Mouse (Mus musculus) liver, embryonic 11.5 days (tissue): ENCODE measurements around the gene Prex1. TPM values are rescaled to one million over a fixed set of nuclear protein-coding genes. Genes with fewer than 3 reads are reported as not detected.

Experiments used
- ATAC-seq: fragments of 200-750 bp; cut with Nextera tagmentation; replicated peaks from 2 replicates; pipeline ENCODE4 v1.8.0; 2017; ENCODE audit warnings: moderate number of reproducible peaks, mild to moderate bottlenecking, moderate TSS enrichment, moderate library complexity; ENCODE audit not compliant: low FRiP score
- DNase-seq: peaks from one replicate; pipeline ENCODE4 v3.0.0-alpha.2; 2017; ENCODE audit warnings: low spot score
- H3K27ac ChIP-seq: fragments of 300-500 bp; sonication (generic); 2 replicates; pipeline ENCODE4 v1.5.1; 2014; ENCODE audit warnings: mild to moderate bottlenecking, low read depth, low read length, control low read depth
- H3K27me3 ChIP-seq: fragments of 300-500 bp; sonication (generic); replicated peaks from 2 replicates; pipeline ENCODE4 v1.6.1; 2014; ENCODE audit warnings: low read length, mixed read lengths; ENCODE audit not compliant: control insufficient read depth, insufficient read depth
- H3K36me3 ChIP-seq: fragments of 300-500 bp; sonication (generic); 2 replicates; pipeline ENCODE4 v1.6.1; 2014; ENCODE audit warnings: mild to moderate bottlenecking, low read length, moderate library complexity, mixed read lengths; ENCODE audit not compliant: control insufficient read depth, insufficient read depth
- H3K4me1 ChIP-seq: fragments of 300-500 bp; sonication (generic); replicated peaks from 2 replicates; pipeline ENCODE4 v1.6.1; 2014; ENCODE audit warnings: low read length, mixed read lengths; ENCODE audit not compliant: control insufficient read depth, insufficient read depth
- H3K4me2 ChIP-seq: fragments of 300-500 bp; sonication (generic); 2 replicates; pipeline ENCODE4 v1.6.1; 2014; ENCODE audit warnings: mild to moderate bottlenecking, control low read depth, moderate library complexity
- H3K4me3 ChIP-seq: fragments of 300-500 bp; sonication (generic); 2 replicates; pipeline ENCODE4 v1.5.1; 2014; ENCODE audit warnings: low read depth, low read length, control low read depth
- H3K9ac ChIP-seq: fragments of 300-500 bp; sonication (generic); 2 replicates; pipeline ENCODE4 v1.6.1; 2014; ENCODE audit warnings: low read depth, low read length, control low read depth
- H3K9me3 ChIP-seq: fragments of 300-500 bp; sonication (generic); 2 replicates; pipeline ENCODE4 v1.6.1; 2016; ENCODE audit warnings: low read length, inconsistent platforms, mixed read lengths; ENCODE audit not compliant: control insufficient read depth
- WGBS: fragments of 180-500 bp; shearing (Covaris S2); extraction: QIAGEN DNeasy Blood & Tissue Kit; methylation state at CpG from one replicate; pipeline ENCODE4 v1.1.7; 2014; 5-methylcytosine and 5-hydroxymethylcytosine counted together
- polyA plus RNA-seq: library from polyadenylated mRNA; unstranded; fragments of >200 nt; fragmentation: Nextera tagmentation; extraction: Ambion mirVana; gene quantifications from 2 replicates; pipeline ENCODE4 v1.2.1, GENCODE M21; 2014

Prex1 gene
- polyA plus RNA-seq, 1 experiment from 2014 or later, result 16.1 TPM

DNA sequence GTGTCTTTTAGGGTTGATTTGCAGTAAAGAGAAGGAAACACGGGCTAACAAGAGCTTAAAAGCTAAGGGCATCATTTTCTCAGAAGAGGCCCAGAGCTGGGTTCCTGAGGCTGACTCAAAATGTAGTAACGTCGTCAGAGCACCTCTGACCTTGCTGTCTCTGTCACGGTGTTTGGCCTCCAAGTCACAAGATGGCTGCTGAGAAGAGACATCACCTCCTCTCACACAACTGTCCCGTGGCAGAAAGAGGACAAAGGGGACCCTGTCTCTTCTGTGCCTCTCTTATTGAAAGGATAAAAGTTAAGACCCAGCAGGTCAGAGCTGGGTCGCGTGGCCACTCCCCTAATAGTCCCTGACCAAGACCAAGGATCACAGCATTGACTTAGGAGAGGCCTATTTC lies 2.4 kb upstream of the Prex1 start:
- no peaks in the 10 kb centered on the region for H3K27me3 ChIP-seq
- no peak overlapping the region for H3K4me2 ChIP-seq
- WGBS, result 78% methylated on average over 7 of the region's 7 CpGs
- H3K27ac ChIP-seq, result no peak overlapping the region
- H3K4me1 ChIP-seq, result peaks cover 27% of the 10 kb centered on the region
- DNase-seq, result no peak
- H3K9me3 ChIP-seq, result no peaks in the 10 kb centered on the region
- no peak overlapping the region for H3K9ac ChIP-seq
- no peak overlapping the region for H3K4me3 ChIP-seq
- no peaks in the 10 kb centered on the region for H3K36me3 ChIP-seq
- ATAC-seq, result no peak

DNA sequence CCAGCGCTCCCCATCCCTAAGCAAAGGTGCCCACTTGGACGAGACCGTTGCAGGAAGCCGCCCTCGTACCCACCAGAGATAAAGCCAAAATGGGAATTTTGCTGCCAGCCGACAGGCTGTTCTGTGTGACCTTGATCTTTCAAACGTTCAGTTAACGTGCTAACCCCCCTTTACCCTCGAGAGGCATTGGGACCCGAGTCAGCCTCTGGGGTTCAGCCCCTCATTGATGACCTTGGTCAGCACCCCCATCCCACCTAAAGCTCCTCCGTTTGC lies 731 bp upstream of the Prex1 start:
- Histone ChIP-seq H3K27ac (0 out of 2 replicates have a peak overlapping the region, but pooled peaks have one; percentile 9), H3K9ac (peak overlapping the region; percentile 72), H3K4me1 (peaks cover 31% of the 10 kb centered on the region), H3K4me3 (peak overlapping the region; percentile 59), H3K9me3 (no peaks in the 10 kb centered on the region), H3K4me2 (peak overlapping the region; percentile 93), H3K27me3 (no peaks in the 10 kb centered on the region), H3K36me3 (no peaks in the 10 kb centered on the region)
- ATAC-seq (no peak), DNase-seq (no peak)
- WGBS, result 5% methylated on average over 11 of the region's 11 CpGs

DNA sequence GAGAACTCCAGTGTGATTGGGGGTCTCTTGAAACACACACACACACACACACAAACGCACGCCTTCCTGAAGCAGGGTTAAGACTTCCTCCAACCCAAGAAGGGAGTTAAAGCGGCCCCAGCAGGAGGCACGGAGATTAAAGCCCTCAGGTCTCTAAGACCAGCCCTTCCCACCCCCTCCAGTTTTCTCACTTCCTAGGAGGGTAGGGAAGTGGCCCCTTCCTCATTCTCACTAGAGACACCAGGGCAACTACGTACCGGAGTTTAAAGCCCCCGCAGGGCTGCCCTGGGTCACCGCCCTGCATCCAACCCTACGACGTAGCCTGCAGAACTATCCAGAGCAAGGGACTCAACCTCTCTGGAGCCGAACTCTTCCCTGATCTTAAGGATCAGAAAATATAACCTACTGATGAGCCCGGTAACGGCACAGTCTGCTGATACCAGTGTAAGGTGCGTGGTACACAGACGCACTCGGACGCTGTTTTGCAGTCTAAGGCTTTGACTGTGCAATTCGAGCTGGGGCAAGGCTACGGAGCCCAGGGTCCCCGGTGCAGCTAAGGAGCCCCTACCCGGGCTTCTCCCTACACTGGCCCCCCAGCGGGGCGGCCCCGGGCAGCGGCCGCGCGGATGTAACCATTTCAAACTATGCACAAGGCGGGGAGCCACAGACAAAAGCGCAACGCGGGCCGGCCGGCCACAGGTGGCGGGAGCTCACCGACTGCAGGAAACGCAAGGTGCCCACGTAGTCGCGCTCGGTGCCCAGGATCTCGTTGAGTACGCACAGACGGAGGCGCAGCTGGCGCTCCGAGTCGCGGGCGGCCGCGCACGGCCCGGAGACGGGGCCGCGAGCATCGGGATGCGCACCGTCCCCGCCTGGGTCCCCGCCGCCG lies 587 bp downstream of the Prex1 start:
- peak overlapping the region; percentile 84 for H3K4me3 ChIP-seq
- peak overlapping the region; percentile 86 for H3K9ac ChIP-seq
- ATAC-seq (peak; percentile 43), DNase-seq (peak; percentile 77)
- H3K27me3 ChIP-seq, result no peaks in the 10 kb centered on the region
- H3K9me3 ChIP-seq, result no peaks in the 10 kb centered on the region
- under 1% methylated on average over 64 of the region's 64 CpGs for WGBS
- H3K4me1 ChIP-seq, result peaks cover 38% of the 10 kb centered on the region
- H3K4me2 ChIP-seq, result peak overlapping the region; percentile 98
- H3K27ac ChIP-seq, result peak overlapping the region; percentile 74
- no peaks in the 10 kb centered on the region for H3K36me3 ChIP-seq

DNA sequence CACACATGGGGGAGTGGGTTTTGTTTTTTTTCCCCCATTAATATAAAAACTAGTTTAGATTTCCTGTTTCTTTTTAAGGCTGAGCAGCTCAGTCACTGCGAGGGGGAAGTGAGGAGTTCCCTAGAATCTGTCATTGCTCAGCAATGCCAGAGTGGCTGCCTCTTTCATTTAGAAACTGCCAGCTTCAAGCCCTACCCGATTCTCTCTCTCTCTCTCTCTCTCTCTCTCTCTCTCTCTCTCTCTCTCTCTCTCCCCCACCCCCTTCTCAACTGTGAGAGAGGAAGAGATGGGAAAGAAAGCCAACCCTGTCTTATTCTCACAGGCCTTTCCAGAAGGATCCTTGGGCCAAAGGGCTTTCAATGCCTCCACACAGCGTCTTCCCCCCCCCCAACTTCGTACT lies 1.3 kb downstream of the Prex1 start:
- no peaks in the 10 kb centered on the region for H3K9me3 ChIP-seq
- 2% methylated on average over 4 of the region's 4 CpGs for WGBS
- H3K4me3 ChIP-seq, result peak overlapping the region; percentile 84
- H3K36me3 ChIP-seq, result no peaks in the 10 kb centered on the region
- peak overlapping the region; percentile 6; the same call in 1 of the 2 replicates for H3K27ac ChIP-seq
- DNase-seq (no peak), ATAC-seq (no peak)
- H3K27me3 ChIP-seq, result no peaks in the 10 kb centered on the region
- H3K4me2 ChIP-seq, result peak overlapping the region; percentile 98
- H3K4me1 ChIP-seq, result peaks cover 44% of the 10 kb centered on the region
- H3K9ac ChIP-seq, result peak overlapping the region; percentile 86; the same call in 1 of the 2 replicates

DNA sequence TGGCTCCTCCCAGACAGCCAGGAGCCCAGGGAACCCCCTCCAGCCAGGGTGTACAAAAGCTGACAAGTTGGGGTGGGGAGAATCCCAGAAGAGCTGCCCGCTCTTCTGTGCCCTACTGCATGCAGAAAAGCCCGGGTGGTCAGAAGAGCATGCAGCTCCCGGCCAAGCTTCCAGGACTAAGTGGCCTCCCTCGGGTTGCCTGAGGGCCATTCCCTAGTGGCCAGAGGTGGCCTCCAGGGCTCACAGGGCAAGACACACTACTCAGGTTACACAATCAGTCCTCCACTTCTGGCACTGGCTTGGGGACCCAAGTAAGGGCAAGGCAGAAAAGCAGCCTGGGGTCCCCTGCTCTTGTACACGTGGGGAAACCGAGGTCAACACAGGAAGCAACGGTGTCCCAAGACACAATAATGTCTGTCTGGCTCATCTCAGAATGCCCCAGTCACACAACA lies 1.9 kb downstream of the Prex1 start:
- Histone ChIP-seq H3K27ac (0 out of 2 replicates have a peak overlapping the region, but pooled peaks have one; percentile 6), H3K4me2 (peak overlapping the region; percentile 98), H3K36me3 (no peaks in the 10 kb centered on the region), H3K4me1 (peaks cover 50% of the 10 kb centered on the region), H3K9me3 (no peaks in the 10 kb centered on the region), H3K9ac (peak overlapping the region; percentile 21), H3K4me3 (peak overlapping the region; percentile 84), H3K27me3 (no peaks in the 10 kb centered on the region)
- 25% methylated on average over 7 of the region's 7 CpGs for whole genome bisulfite sequencing
- no peak for DNase-seq
- no peak for ATAC-seq

DNA sequence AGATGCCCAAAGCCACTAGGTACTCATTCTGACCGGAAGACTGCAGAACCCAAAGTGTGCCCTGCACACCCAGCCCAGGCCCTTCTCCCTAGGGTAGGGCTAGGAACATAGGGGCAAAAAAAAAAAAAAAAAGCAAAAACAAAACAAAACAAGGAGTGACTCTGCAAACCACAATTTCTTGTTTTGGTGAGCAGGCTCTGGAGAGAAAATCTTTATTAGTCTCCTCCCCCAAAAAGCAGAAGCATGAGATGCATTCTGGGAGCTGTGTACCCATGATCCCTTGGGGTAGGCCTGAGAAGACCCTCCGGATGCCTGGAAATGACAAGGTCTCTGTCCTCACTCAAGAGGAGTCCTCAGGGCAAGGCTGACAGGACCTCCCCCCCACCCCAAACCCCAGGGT lies 3.7 kb downstream of the Prex1 start:
- Histone ChIP-seq H3K4me2 (no peak overlapping the region), H3K36me3 (peaks cover 7% of the 10 kb centered on the region), H3K4me1 (peaks cover 60% of the 10 kb centered on the region), H3K27ac (no peak overlapping the region), H3K9me3 (peaks cover 2% of the 10 kb centered on the region), H3K4me3 (no peak overlapping the region), H3K9ac (no peak overlapping the region), H3K27me3 (no peaks in the 10 kb centered on the region)
- ATAC-seq, result no peak
- DNase-seq, result no peak
- WGBS, result 75% methylated on average over 2 of the region's 2 CpGs

DNA sequence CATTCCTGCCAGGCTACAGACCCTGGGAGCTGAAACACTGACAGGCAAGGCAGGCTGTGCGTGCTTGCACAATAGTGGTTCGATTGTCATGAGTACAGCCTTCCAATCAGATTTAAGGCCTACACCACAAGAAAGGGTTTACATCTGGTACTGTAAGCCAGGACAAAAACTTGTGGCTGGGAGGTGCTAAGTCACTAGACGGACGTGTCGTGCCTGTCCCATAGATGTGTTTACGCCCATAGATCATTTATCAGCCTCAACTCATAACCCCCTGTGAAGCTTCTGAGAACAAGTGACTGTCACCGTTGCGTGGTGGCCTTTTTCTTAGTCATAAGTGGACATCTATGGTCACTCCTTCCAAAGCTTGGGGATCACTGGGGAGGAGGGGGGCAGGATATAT lies 5.3 kb downstream of the Prex1 start:
- no peak overlapping the region for H3K4me3 ChIP-seq
- no peak overlapping the region for H3K9ac ChIP-seq
- H3K27ac ChIP-seq, result peak overlapping the region; percentile 67; the same call in 1 of the 2 replicates

DNA sequence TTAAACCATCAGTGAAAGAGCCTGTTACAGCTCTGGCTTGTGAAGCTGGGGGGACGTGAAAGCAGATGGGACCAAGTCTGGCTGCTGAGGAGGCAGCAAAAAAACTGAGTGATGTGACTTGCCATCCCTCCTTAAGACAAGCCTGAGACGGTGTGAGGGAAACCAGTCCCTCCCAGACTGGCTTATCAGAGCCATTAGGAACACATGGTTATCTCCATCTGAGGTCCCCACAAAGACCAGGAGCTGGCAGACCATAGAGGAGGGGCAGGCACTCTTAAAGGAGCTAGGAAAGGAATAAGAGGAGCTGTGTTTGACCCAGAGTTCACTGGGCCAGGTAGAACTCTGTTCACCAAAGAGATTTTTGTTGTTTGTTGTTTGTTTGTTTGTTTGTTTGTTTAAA lies 7.1 kb downstream of the Prex1 start:
- ATAC-seq (peak; percentile 83), DNase-seq (no peak)
- 19% methylated on average over 2 of the region's 2 CpGs for WGBS
- 0 out of 2 replicates have a peak overlapping the region, but pooled peaks have one; percentile 16 for H3K9ac ChIP-seq
- no peaks in the 10 kb centered on the region for H3K27me3 ChIP-seq
- peak overlapping the region; percentile 52 for H3K4me2 ChIP-seq
- peaks cover 8% of the 10 kb centered on the region for H3K36me3 ChIP-seq
- peaks cover 4% of the 10 kb centered on the region for H3K9me3 ChIP-seq
- H3K4me3 ChIP-seq, result no peak overlapping the region
- H3K27ac ChIP-seq, result peak overlapping the region; percentile 67
- H3K4me1 ChIP-seq, result peaks cover 69% of the 10 kb centered on the region

More for the DNA sequence above, 5.3 kb downstream of the Prex1 start:
- no peak for DNase-seq
- Histone ChIP-seq H3K4me1 (peaks cover 64% of the 10 kb centered on the region), H3K36me3 (peaks cover 8% of the 10 kb centered on the region), H3K27me3 (no peaks in the 10 kb centered on the region), H3K9me3 (peaks cover 4% of the 10 kb centered on the region), H3K4me2 (peak overlapping the region; percentile 28; the same call in 1 of the 2 replicates)
- ATAC-seq, result peak; percentile 50
- 54% methylated on average over 8 of the region's 8 CpGs for WGBS

DNA sequence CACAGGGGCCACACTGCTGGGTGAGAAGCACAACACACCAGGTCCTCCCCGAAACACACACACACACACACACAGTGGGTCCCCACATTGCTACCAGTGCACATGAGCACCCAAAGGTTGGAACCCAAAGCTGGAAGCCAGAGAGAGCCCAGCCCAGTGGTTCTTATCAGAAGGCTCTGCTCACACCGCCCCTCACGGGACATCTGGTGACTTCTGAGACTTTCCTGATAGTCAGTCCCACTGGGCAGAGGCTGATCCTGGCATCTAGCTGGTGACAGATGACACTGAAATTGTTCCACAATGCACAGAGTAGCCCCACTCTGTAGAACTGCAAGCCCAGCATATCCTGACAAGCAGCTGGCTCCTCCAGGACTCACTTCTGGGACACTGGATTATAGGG lies 10.1 kb downstream of the Prex1 start:
- H3K4me2 ChIP-seq, result peak overlapping the region; percentile 66
- peak; percentile 46 for DNase-seq
- H3K9ac ChIP-seq, result peak overlapping the region; percentile 66
- 44% methylated on average over 3 of the region's 3 CpGs for WGBS
- peaks cover 8% of the 10 kb centered on the region for H3K36me3 ChIP-seq
- H3K27me3 ChIP-seq, result no peaks in the 10 kb centered on the region
- H3K4me1 ChIP-seq, result peaks cover 74% of the 10 kb centered on the region
- peak overlapping the region; percentile 86 for H3K27ac ChIP-seq
- peak; percentile 85 for ATAC-seq
- H3K9me3 ChIP-seq, result peaks cover 4% of the 10 kb centered on the region
- peak overlapping the region; percentile 34 for H3K4me3 ChIP-seq
